Mouse (Mus musculus) erythroblast, embryonic 14.5 days (primary cell): Measurements from ENCODE around the gene Hebp1.

Experiments
- GATA1 ChIP-seq: IDR thresholded peaks from 2 replicates; pipeline ENCODE4 v1.6.1; 2012; ENCODE audit warnings: low read length, inconsistent platforms, mixed read lengths
- TAL1 ChIP-seq: IDR thresholded peaks from 3 replicates; pipeline ENCODE4 v1.6.1; 2012; ENCODE audit warnings: low read length, inconsistent platforms, mixed read lengths

- no peak for TF ChIP-seq GATA1
- TF ChIP-seq TAL1 = no peak
These were observed 29.4 kb downstream of the Hebp1 start for GRCm38 (mm10) chr6:135168471-135168870.
